Mouse (Mus musculus) olfactory bulb, adult 2 months (tissue): Measurements from ENCODE around the gene Cep162.

ENCODE experiments used
- CTCF ChIP-seq: fragments of 200-500 bp; IDR thresholded peaks from 2 replicates; pipeline ENCODE4 v1.5.1; 2012; ENCODE audit warnings: low read depth, mild to moderate bottlenecking, low read length, moderate library complexity; ENCODE audit not compliant: insufficient read depth
- POLR2A ChIP-seq: fragments of 200-500 bp; IDR thresholded peaks from 2 replicates; pipeline ENCODE4 v1.6.1; 2012; ENCODE audit warnings: mild to moderate bottlenecking, low read depth, low read length, moderate library complexity; ENCODE audit not compliant: insufficient read depth

GRCm38 (mm10) chr9:87197277-87197676 is 58.1 kb downstream of the Cep162 start:
- TF ChIP-seq POLR2A: no peak
- TF ChIP-seq CTCF: no peak
